Mouse (Mus musculus) kidney, embryonic 15.5 days (tissue): ENCODE measurements around the gene Ddx55. TPM values are rescaled to one million over a fixed set of nuclear protein-coding genes. Genes with fewer than 3 reads are reported as not detected.
"Not testable (repeated sequence)": the region's sequence is repeated elsewhere in the genome, so short reads cannot be mapped to it uniquely, and the experiment has no call there.

Source experiments
- ATAC-seq: fragments of 200-750 bp; cut with Nextera tagmentation; replicated peaks from 2 replicates; pipeline ENCODE4 v1.8.0; 2017; ENCODE audit warnings: moderate TSS enrichment; ENCODE audit not compliant: low FRiP score
- H3K27ac ChIP-seq: fragments of 300-500 bp; sonication (generic); 2 replicates; pipeline ENCODE4 v1.5.1; 2015; ENCODE audit warnings: mild to moderate bottlenecking, inconsistent platforms
- H3K27me3 ChIP-seq: fragments of 300-500 bp; sonication (generic); 2 replicates; pipeline ENCODE4 v1.6.1; 2015; ENCODE audit warnings: inconsistent platforms
- H3K36me3 ChIP-seq: fragments of 300-500 bp; sonication (generic); 2 replicates; pipeline ENCODE4 v1.6.1; 2015; ENCODE audit warnings: inconsistent platforms
- H3K4me1 ChIP-seq: fragments of 300-500 bp; sonication (generic); 2 replicates; pipeline ENCODE4 v1.6.1; 2015; ENCODE audit warnings: inconsistent platforms
- H3K4me2 ChIP-seq: fragments of 300-500 bp; sonication (generic); 2 replicates; pipeline ENCODE4 v1.6.1; 2015; ENCODE audit warnings: moderate library complexity, mild to moderate bottlenecking, inconsistent platforms
- H3K4me3 ChIP-seq: fragments of 300-500 bp; sonication (generic); replicated peaks from 2 replicates; pipeline ENCODE4 v1.5.1; 2015; ENCODE audit warnings: mild to moderate bottlenecking, inconsistent platforms
- H3K9ac ChIP-seq: fragments of 300-500 bp; sonication (generic); 2 replicates; pipeline ENCODE4 v1.6.1; 2015; ENCODE audit warnings: mild to moderate bottlenecking, inconsistent platforms
- H3K9me3 ChIP-seq: fragments of 300-500 bp; sonication (generic); replicated peaks from 2 replicates; pipeline ENCODE4 v1.6.1; 2016; ENCODE audit warnings: inconsistent platforms
- WGBS: fragments of 180-500 bp; shearing (Covaris S2); methylation state at CpG from one replicate; pipeline ENCODE4 v1.1.7; 2015; ENCODE audit warnings: mixed read lengths; 5-methylcytosine and 5-hydroxymethylcytosine counted together
- polyA plus RNA-seq: library from polyadenylated mRNA; unstranded; fragments of >200 nt; fragmentation: Nextera tagmentation; extraction: Ambion mirVana; gene quantifications from 2 replicates; pipeline ENCODE4 v1.2.1, GENCODE M21; 2015

The Ddx55 gene
- polyA plus RNA-seq, 1 experiment from 2014 or later = 15.8 TPM

- ATAC-seq = no peak
- H3K27me3 ChIP-seq = no peaks in the 10 kb centered on the region
- H3K9ac ChIP-seq = no peak overlapping the region
- no peaks in the 10 kb centered on the region for H3K9me3 ChIP-seq
- H3K27ac ChIP-seq = no peak overlapping the region
- H3K4me2 ChIP-seq = no peak overlapping the region
- H3K36me3 ChIP-seq = peaks cover 88% of the 10 kb centered on the region
- WGBS = 100% methylated on average over 3 of the region's 3 CpGs
- no peak overlapping the region for H3K4me3 ChIP-seq
- H3K4me1 ChIP-seq = no peaks in the 10 kb centered on the region
Observed at GRCm38 (mm10) chr5:124592768-124593167, 40.1 kb downstream of the Ddx55 start.

- Histone ChIP-seq H3K27me3 (no peaks in the 10 kb centered on the region), H3K36me3 (peaks cover 41% of the 10 kb centered on the region), H3K4me2 (peak overlapping the region; percentile 86), H3K27ac (no peak overlapping the region), H3K4me1 (peaks cover 14% of the 10 kb centered on the region), H3K9me3 (no peaks in the 10 kb centered on the region), H3K4me3 (peak overlapping the region; percentile 67), H3K9ac (peak overlapping the region; percentile 58)
- peak; percentile 100 for ATAC-seq
- WGBS = 8% methylated on average over 30 of the region's 30 CpGs
Observed at GRCm38 (mm10) chr5:124598224-124599174, 45.8 kb downstream of the Ddx55 start.

- not testable (repeated sequence) for H3K9ac ChIP-seq, H3K9me3 ChIP-seq, H3K27ac ChIP-seq, H3K27me3 ChIP-seq, ATAC-seq
- WGBS = 68% methylated on average over 8 of the region's 8 CpGs
- Histone ChIP-seq H3K4me3 (peak overlapping the region; percentile 67), H3K4me2 (peak overlapping the region; percentile 86), H3K36me3 (peaks cover 29% of the 10 kb centered on the region), H3K4me1 (peaks cover 14% of the 10 kb centered on the region)
Observed at GRCm38 (mm10) chr5:124599726-124600125, 47.1 kb downstream of the Ddx55 start.

- 0 out of 2 replicates have a peak, but pooled peaks cover 7% of the 10 kb centered on the region for H3K36me3 ChIP-seq
- H3K27me3 ChIP-seq = no peaks in the 10 kb centered on the region
- peaks cover 14% of the 10 kb centered on the region for H3K4me1 ChIP-seq
- H3K4me2 ChIP-seq = no peak overlapping the region
- no peak overlapping the region for H3K27ac ChIP-seq
- no peak for ATAC-seq
- H3K9ac ChIP-seq = no peak overlapping the region
- H3K9me3 ChIP-seq = no peaks in the 10 kb centered on the region
- 71% methylated on average over 5 of the region's 5 CpGs for WGBS
- H3K4me3 ChIP-seq = no peak overlapping the region
Observed at GRCm38 (mm10) chr5:124602349-124602748, 49.7 kb downstream of the Ddx55 start.

- Histone ChIP-seq H3K27me3 (no peaks in the 10 kb centered on the region), H3K36me3 (peaks cover 11% of the 10 kb centered on the region; the same call in 1 of the 2 replicates), H3K4me2 (no peak overlapping the region), H3K4me1 (peaks cover 6% of the 10 kb centered on the region), H3K27ac (no peak overlapping the region), H3K9ac (no peak overlapping the region), H3K9me3 (no peaks in the 10 kb centered on the region), H3K4me3 (no peak overlapping the region)
- 90% methylated on average over 4 of the region's 4 CpGs for WGBS
- no peak for ATAC-seq
Observed at GRCm38 (mm10) chr5:124604296-124604695, 51.6 kb downstream of the Ddx55 start.

- no peak overlapping the region for H3K4me2 ChIP-seq
- WGBS = 74% methylated on average over 17 of the region's 17 CpGs
Observed at GRCm38 (mm10) chr5:124605041-124605622, 52.5 kb downstream of the Ddx55 start.

GRCm38 (mm10) chr5:124610965-124611364, 58.3 kb downstream of the Ddx55 start:
- Histone ChIP-seq H3K9me3 (no peaks in the 10 kb centered on the region), H3K36me3 (peaks cover 28% of the 10 kb centered on the region), H3K27ac (no peak overlapping the region), H3K4me2 (no peak overlapping the region), H3K9ac (no peak overlapping the region), H3K4me3 (no peak overlapping the region), H3K4me1 (no peaks in the 10 kb centered on the region), H3K27me3 (no peaks in the 10 kb centered on the region)
- ATAC-seq = no peak
- 77% methylated on average over 10 of the region's 10 CpGs for WGBS

More at GRCm38 (mm10) chr5:124605041-124605622, 52.5 kb downstream of the Ddx55 start:
- H3K27ac ChIP-seq = no peak overlapping the region
- no peak overlapping the region for H3K4me3 ChIP-seq
- H3K9ac ChIP-seq = no peak overlapping the region
- ATAC-seq = no peak
- H3K27me3 ChIP-seq = no peaks in the 10 kb centered on the region
- H3K4me1 ChIP-seq = no peaks in the 10 kb centered on the region
- H3K9me3 ChIP-seq = no peaks in the 10 kb centered on the region
- peaks cover 13% of the 10 kb centered on the region; the same call in 1 of the 2 replicates for H3K36me3 ChIP-seq

- Histone ChIP-seq H3K9ac (no peak overlapping the region), H3K9me3 (no peaks in the 10 kb centered on the region), H3K27ac (peak overlapping the region; percentile 45), H3K4me3 (no peak overlapping the region), H3K27me3 (no peaks in the 10 kb centered on the region), H3K4me1 (no peaks in the 10 kb centered on the region), H3K36me3 (peaks cover 25% of the 10 kb centered on the region), H3K4me2 (no peak overlapping the region)
- 76% methylated on average over 11 of the region's 11 CpGs for WGBS
- no peak for ATAC-seq
Observed at GRCm38 (mm10) chr5:124614709-124615108, 62.0 kb downstream of the Ddx55 start.

GRCm38 (mm10) chr5:124618711-124619110, 66.0 kb downstream of the Ddx55 start:
- Histone ChIP-seq H3K4me1 (no peaks in the 10 kb centered on the region), H3K9me3 (no peaks in the 10 kb centered on the region), H3K4me3 (no peak overlapping the region), H3K27ac (no peak overlapping the region), H3K9ac (no peak overlapping the region), H3K36me3 (peaks cover 12% of the 10 kb centered on the region), H3K27me3 (no peaks in the 10 kb centered on the region), H3K4me2 (no peak overlapping the region)
- WGBS = 83% methylated on average over 10 of the region's 10 CpGs
- no peak for ATAC-seq

Other genes with a start within 250 kb of the Ddx55 start
- 13.4 TPM in 2 replicates for gene Mphosph9, start 224.9 kb upstream of the Ddx55 start, polyA plus RNA-seq
- gene 2810006K23Rik, start 224.8 kb upstream of the Ddx55 start, polyA plus RNA-seq = 20.0 and 21.7 TPM in 2 replicates
- 39.0 and 44.9 TPM in 2 replicates for gene Cdk2ap1, start 189.8 kb upstream of the Ddx55 start, polyA plus RNA-seq
- 90.0 and 96.2 TPM in 2 replicates for gene Sbno1, start 126.9 kb upstream of the Ddx55 start, polyA plus RNA-seq
- 45.5 and 49.9 TPM in 2 replicates for gene Kmt5a, start 112.9 kb upstream of the Ddx55 start, polyA plus RNA-seq
- 29.6 and 32.8 TPM in 2 replicates for gene Rilpl2, start 74.5 kb upstream of the Ddx55 start, polyA plus RNA-seq
- 26.7 and 27.4 TPM in 2 replicates for gene Snrnp35, start 69.7 kb upstream of the Ddx55 start, polyA plus RNA-seq
- gene Rilpl1, start 21.5 kb upstream of the Ddx55 start, polyA plus RNA-seq = 21.8 and 22.8 TPM in 2 replicates
- gene Tmed2, start 12.2 kb upstream of the Ddx55 start, polyA plus RNA-seq = 519 and 585 TPM in 2 replicates
- 72.5 and 73.1 TPM in 2 replicates for gene Eif2b1, start 26.3 kb downstream of the Ddx55 start, polyA plus RNA-seq
- gene Gtf2h3, start 26.3 kb downstream of the Ddx55 start, polyA plus RNA-seq = 72.8 and 78.7 TPM in 2 replicates
- gene Atp6v0a2, start 75.7 kb downstream of the Ddx55 start, polyA plus RNA-seq = 45.7 and 47.2 TPM in 2 replicates
- 0.10 and 0.27 TPM in 2 replicates for gene Dnah10, start 172.2 kb downstream of the Ddx55 start, polyA plus RNA-seq